Mouse (Mus musculus) intestine, embryonic 14.5 days (tissue): ENCODE data around the gene Ldb2. TPM values are rescaled to one million over a fixed set of nuclear protein-coding genes. Genes with fewer than 3 reads are reported as not detected.

ENCODE experiments used
- ATAC-seq: fragments of 200-750 bp; cut with Nextera tagmentation; replicated peaks from 2 replicates; pipeline ENCODE4 v1.8.0; 2017; ENCODE audit warnings: low read depth, moderate number of reproducible peaks, moderate TSS enrichment, moderate library complexity; ENCODE audit not compliant: low FRiP score, low TSS enrichment
- DNase-seq: peaks from one replicate; pipeline ENCODE4 v3.0.0-alpha.2; 2018; ENCODE audit warnings: low spot score
- H3K27ac ChIP-seq: fragments of 300-500 bp; sonication (generic); 2 replicates; pipeline ENCODE4 v1.5.1; 2014; ENCODE audit warnings: low read depth, mild to moderate bottlenecking, control low read depth
- H3K27me3 ChIP-seq: fragments of 300-500 bp; sonication (generic); replicated peaks from 2 replicates; pipeline ENCODE4 v1.6.1; 2014; ENCODE audit warnings: low read length, control low read depth; ENCODE audit not compliant: control insufficient read depth, insufficient read depth
- H3K36me3 ChIP-seq: fragments of 300-500 bp; sonication (generic); 2 replicates; pipeline ENCODE4 v1.6.1; 2014; ENCODE audit warnings: low read length, control low read depth; ENCODE audit not compliant: control insufficient read depth, insufficient read depth
- H3K4me1 ChIP-seq: fragments of 300-500 bp; sonication (generic); replicated peaks from 2 replicates; pipeline ENCODE4 v1.6.1; 2014; ENCODE audit warnings: low read length, control low read depth, mixed read lengths; ENCODE audit not compliant: control insufficient read depth, insufficient read depth
- H3K4me2 ChIP-seq: fragments of 300-500 bp; sonication (generic); 2 replicates; pipeline ENCODE4 v1.6.1; 2014; ENCODE audit warnings: low read length
- H3K4me3 ChIP-seq: fragments of 300-500 bp; sonication (generic); 2 replicates; pipeline ENCODE4 v1.5.1; 2014; ENCODE audit warnings: low read depth, low read length, control low read depth, mixed read lengths
- H3K9ac ChIP-seq: fragments of 300-500 bp; sonication (generic); 2 replicates; pipeline ENCODE4 v1.6.1; 2014; ENCODE audit warnings: mild to moderate bottlenecking, low read length
- H3K9me3 ChIP-seq: fragments of 300-500 bp; sonication (generic); 2 replicates; pipeline ENCODE4 v1.6.1; 2016; ENCODE audit warnings: low read length, control low read depth; ENCODE audit not compliant: control insufficient read depth
- WGBS: fragments of 180-500 bp; shearing (Covaris S2); extraction: QIAGEN DNeasy Blood & Tissue Kit; methylation state at CpG from one replicate; pipeline ENCODE4 v1.1.7; 2014; 5-methylcytosine and 5-hydroxymethylcytosine counted together
- polyA plus RNA-seq: library from polyadenylated mRNA; unstranded; fragments of >200 nt; fragmentation: Nextera tagmentation; extraction: Ambion mirVana; gene quantifications from 2 replicates; pipeline ENCODE4 v1.2.1, GENCODE M21; 2014

Ldb2 gene
- polyA plus RNA-seq, 1 experiment from 2014 or later, result 61.9 TPM

- peak overlapping the region; percentile 51; the same call in 1 of the 2 replicates for H3K27ac ChIP-seq
- H3K4me2 ChIP-seq, result no peak overlapping the region
- no peaks in the 10 kb centered on the region for H3K9me3 ChIP-seq
- H3K27me3 ChIP-seq, result no peaks in the 10 kb centered on the region
- H3K4me3 ChIP-seq, result no peak overlapping the region
- 27% methylated on average over 2 of the region's 2 CpGs for WGBS
- no peak overlapping the region for H3K9ac ChIP-seq
- peaks cover 20% of the 10 kb centered on the region for H3K4me1 ChIP-seq
- DNase-seq (no peak), ATAC-seq (peak; percentile 70; the same call in 1 of the 2 replicates)
- H3K36me3 ChIP-seq, result no peaks in the 10 kb centered on the region
These were observed 222.7 kb downstream of the Ldb2 start for GRCm38 (mm10) chr5:44576682-44577349.

GRCm38 (mm10) chr5:44574681-44575080, 224.8 kb downstream of the Ldb2 start:
- no peak for DNase-seq
- no peaks in the 10 kb centered on the region for H3K36me3 ChIP-seq
- no peak overlapping the region for H3K4me3 ChIP-seq
- no peaks in the 10 kb centered on the region for H3K27me3 ChIP-seq
- 96% methylated on average over 1 of the region's 1 CpGs for WGBS
- no peaks in the 10 kb centered on the region for H3K9me3 ChIP-seq
- no peak for ATAC-seq
- no peak overlapping the region for H3K27ac ChIP-seq
- H3K9ac ChIP-seq, result no peak overlapping the region
- peaks cover 9% of the 10 kb centered on the region; the same call in 1 of the 2 replicates for H3K4me1 ChIP-seq
- no peak overlapping the region for H3K4me2 ChIP-seq

- no peak overlapping the region for H3K4me2 ChIP-seq
- peaks cover 9% of the 10 kb centered on the region for H3K4me1 ChIP-seq
- no peak for ATAC-seq
- H3K27me3 ChIP-seq, result no peaks in the 10 kb centered on the region
- no peak for DNase-seq
- WGBS, result 63% methylated on average over 11 of the region's 11 CpGs
- H3K9me3 ChIP-seq, result no peaks in the 10 kb centered on the region
- H3K36me3 ChIP-seq, result no peaks in the 10 kb centered on the region
- H3K9ac ChIP-seq, result no peak overlapping the region
- H3K27ac ChIP-seq, result no peak overlapping the region
- H3K4me3 ChIP-seq, result no peak overlapping the region
These were observed 245.6 kb downstream of the Ldb2 start for GRCm38 (mm10) chr5:44553765-44554352.

- no peak overlapping the region for H3K27ac ChIP-seq
- H3K9ac ChIP-seq, result no peak overlapping the region
- no peak for ATAC-seq
- no peaks in the 10 kb centered on the region for H3K27me3 ChIP-seq
- no peak overlapping the region for H3K4me2 ChIP-seq
- H3K4me1 ChIP-seq, result peaks cover 7% of the 10 kb centered on the region
- DNase-seq, result no peak
- H3K4me3 ChIP-seq, result no peak overlapping the region
- H3K36me3 ChIP-seq, result no peaks in the 10 kb centered on the region
- H3K9me3 ChIP-seq, result no peaks in the 10 kb centered on the region
These were observed 246.3 kb downstream of the Ldb2 start for GRCm38 (mm10) chr5:44553155-44553554.

- DNase-seq (no peak), ATAC-seq (no peak)
- no peak overlapping the region for H3K27ac ChIP-seq
- no peaks in the 10 kb centered on the region for H3K27me3 ChIP-seq
- no peaks in the 10 kb centered on the region for H3K9me3 ChIP-seq
- H3K4me3 ChIP-seq, result no peak overlapping the region
- no peak overlapping the region for H3K4me2 ChIP-seq
- H3K9ac ChIP-seq, result no peak overlapping the region
- no peaks in the 10 kb centered on the region for H3K36me3 ChIP-seq
- 85% methylated on average over 8 of the region's 8 CpGs for WGBS
- H3K4me1 ChIP-seq, result peaks cover 7% of the 10 kb centered on the region
These were observed 247.4 kb downstream of the Ldb2 start for GRCm38 (mm10) chr5:44552121-44552520.

- Histone ChIP-seq H3K4me2 (no peak overlapping the region), H3K36me3 (no peaks in the 10 kb centered on the region), H3K9ac (no peak overlapping the region), H3K27ac (no peak overlapping the region), H3K27me3 (no peaks in the 10 kb centered on the region), H3K4me1 (no peaks in the 10 kb centered on the region), H3K4me3 (no peak overlapping the region), H3K9me3 (no peaks in the 10 kb centered on the region)
- no peak for DNase-seq
- no peak for ATAC-seq
- WGBS, result 90% methylated on average over 11 of the region's 11 CpGs
These were observed 251.0 kb downstream of the Ldb2 start for GRCm38 (mm10) chr5:44548468-44548867.

- DNase-seq, result no peak
- WGBS, result 83% methylated on average over 2 of the region's 2 CpGs
- Histone ChIP-seq H3K4me1 (no peaks in the 10 kb centered on the region), H3K4me3 (no peak overlapping the region), H3K27me3 (no peaks in the 10 kb centered on the region), H3K4me2 (no peak overlapping the region), H3K9me3 (no peaks in the 10 kb centered on the region), H3K36me3 (no peaks in the 10 kb centered on the region), H3K9ac (no peak overlapping the region), H3K27ac (no peak overlapping the region)
- ATAC-seq, result no peak
These were observed 255.9 kb downstream of the Ldb2 start for GRCm38 (mm10) chr5:44543472-44544132.

- H3K4me3 ChIP-seq, result no peak overlapping the region
- no peak for ATAC-seq
- 76% methylated on average over 9 of the region's 9 CpGs for WGBS
- H3K27ac ChIP-seq, result no peak overlapping the region
- DNase-seq, result no peak
- H3K9ac ChIP-seq, result no peak overlapping the region
- no peaks in the 10 kb centered on the region for H3K27me3 ChIP-seq
- H3K4me1 ChIP-seq, result no peaks in the 10 kb centered on the region
- H3K4me2 ChIP-seq, result no peak overlapping the region
- H3K36me3 ChIP-seq, result no peaks in the 10 kb centered on the region
- no peaks in the 10 kb centered on the region for H3K9me3 ChIP-seq
These were observed 257.7 kb downstream of the Ldb2 start for GRCm38 (mm10) chr5:44541748-44542147.
